Mouse (Mus musculus): Measurements from ENCODE around the gene Slc2a3.

- TF ChIP-seq CTCF (IDR thresholded peaks at IDR 0.05; ENCODE audit: borderline replicate concordance, insufficient read depth, low read depth, low read length) (no peak), POLR2A (IDR thresholded peaks at IDR 0.05; ENCODE audit: borderline replicate concordance, insufficient read depth, low read length) (no peak)
These were observed 21.5 kb downstream of the Slc2a3 start for GRCm38 (mm10) chr6:122779916-122780315.

Data from cerebellum, adult 2 months (tissue).